Mouse (Mus musculus) lung, postnatal 0 days (tissue): ENCODE data around the gene Mttp. TPM values are rescaled to one million over a fixed set of nuclear protein-coding genes. Genes with fewer than 3 reads are reported as not detected.

Experiments used
- ATAC-seq: fragments of 200-750 bp; cut with Nextera tagmentation; 2 replicates; pipeline ENCODE4 v1.8.0; 2017; ENCODE audit warnings: moderate library complexity
- DNase-seq: peaks from one replicate; pipeline ENCODE4 v3.0.0-alpha.2; 2016; ENCODE audit warnings: low spot score
- H3K27ac ChIP-seq: fragments of 300-500 bp; sonication (generic); 2 replicates; pipeline ENCODE4 v1.5.1; 2014; ENCODE audit warnings: antibody characterized with exemption, mild to moderate bottlenecking, low read length, mixed read lengths
- H3K27me3 ChIP-seq: fragments of 300-500 bp; sonication (generic); replicated peaks from 2 replicates; pipeline ENCODE4 v1.6.1; 2014; ENCODE audit warnings: low read length, mixed read lengths; ENCODE audit not compliant: insufficient read depth
- H3K36me3 ChIP-seq: fragments of 300-500 bp; sonication (generic); 2 replicates; pipeline ENCODE4 v1.6.1; 2014; ENCODE audit warnings: low read length, mixed read lengths; ENCODE audit not compliant: insufficient read depth
- H3K4me1 ChIP-seq: fragments of 300-500 bp; sonication (generic); 2 replicates; pipeline ENCODE4 v1.6.1; 2014; ENCODE audit warnings: antibody characterized with exemption, low read depth, low read length, mixed read lengths; ENCODE audit not compliant: insufficient read depth
- H3K4me2 ChIP-seq: fragments of 300-500 bp; sonication (generic); replicated peaks from 2 replicates; pipeline ENCODE4 v1.6.1; 2014; ENCODE audit warnings: low read depth, mild to moderate bottlenecking, low read length, moderate library complexity, mixed read lengths
- H3K4me3 ChIP-seq: fragments of 300-500 bp; sonication (generic); 2 replicates; pipeline ENCODE4 v1.5.1; 2014; ENCODE audit warnings: low read depth, low read length
- H3K9ac ChIP-seq: fragments of 300-500 bp; sonication (generic); replicated peaks from 2 replicates; pipeline ENCODE4 v1.6.1; 2014; ENCODE audit warnings: low read depth, mild to moderate bottlenecking
- H3K9me3 ChIP-seq: fragments of 300-500 bp; sonication (generic); 2 replicates; pipeline ENCODE4 v1.6.1; 2016; ENCODE audit warnings: low read length, mixed read lengths
- CTCF ChIP-seq: IDR thresholded peaks from 2 replicates; pipeline ENCODE4 v1.5.1; 2016; ENCODE audit warnings: antibody characterized with exemption, mild to moderate bottlenecking
- EP300 ChIP-seq: IDR thresholded peaks from 2 replicates; pipeline ENCODE4 v1.6.1; 2016; ENCODE audit warnings: antibody characterized with exemption, mild to moderate bottlenecking, control low read depth
- WGBS: fragments of 180-500 bp; shearing (Covaris S2); extraction: QIAGEN DNeasy Blood & Tissue Kit; methylation state at CpG from one replicate; pipeline ENCODE4 v1.1.7; 2014; 5-methylcytosine and 5-hydroxymethylcytosine counted together
- polyA plus RNA-seq: library from polyadenylated mRNA; unstranded; fragments of >200 nt; fragmentation: Nextera tagmentation; extraction: Ambion mirVana; gene quantifications from 2 replicates; pipeline ENCODE4 v1.2.1, GENCODE M21; 2015

The Mttp gene
- polyA plus RNA-seq, 1 experiment from 2014 or later: 5.5 TPM

- DNase-seq: no peak
- Histone ChIP-seq H3K9ac (no peak overlapping the region), H3K36me3 (no peaks in the 10 kb centered on the region), H3K27ac (no peak overlapping the region), H3K4me2 (no peak overlapping the region), H3K9me3 (no peaks in the 10 kb centered on the region), H3K4me1 (no peaks in the 10 kb centered on the region), H3K4me3 (no peak overlapping the region), H3K27me3 (no peaks in the 10 kb centered on the region)
- WGBS: 79% methylated on average over 1 of the region's 1 CpGs
- TF ChIP-seq CTCF: no peak
- TF ChIP-seq EP300: no peak
- no peak for ATAC-seq
Observed at GRCm38 (mm10) chr3:138134528-138134927, 10.2 kb downstream of the Mttp start.

DNA sequence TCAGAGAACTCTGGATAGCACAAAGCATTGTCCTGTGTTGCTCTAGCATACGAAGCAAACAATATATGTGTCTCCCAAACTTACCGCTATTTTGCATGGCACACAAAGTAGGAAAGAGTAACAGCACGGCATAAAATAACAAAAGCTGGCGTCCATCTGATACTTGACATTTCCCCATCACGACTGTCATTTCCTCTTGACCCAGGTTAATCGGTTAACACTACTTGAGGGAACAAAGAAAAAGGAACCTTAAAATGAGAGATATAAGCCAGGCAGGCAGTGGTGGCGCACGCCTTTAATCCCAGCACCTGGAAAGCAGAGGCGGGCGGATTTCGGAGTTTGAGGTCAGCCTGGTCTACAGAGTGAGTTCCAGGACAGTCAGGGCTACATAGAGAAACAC, 10.9 kb downstream of the Mttp start:
- WGBS: 80% methylated on average over 11 of the region's 11 CpGs
- ATAC-seq (no peak), DNase-seq (no peak)
- no peak overlapping the region for H3K4me3 ChIP-seq
- H3K27ac ChIP-seq: no peak overlapping the region
- no peak overlapping the region for H3K4me2 ChIP-seq
- no peaks in the 10 kb centered on the region for H3K27me3 ChIP-seq
- H3K36me3 ChIP-seq: no peaks in the 10 kb centered on the region
- no peaks in the 10 kb centered on the region for H3K4me1 ChIP-seq
- no peaks in the 10 kb centered on the region for H3K9me3 ChIP-seq
- no peak for TF ChIP-seq EP300
- no peak for TF ChIP-seq CTCF
- H3K9ac ChIP-seq: no peak overlapping the region

DNA sequence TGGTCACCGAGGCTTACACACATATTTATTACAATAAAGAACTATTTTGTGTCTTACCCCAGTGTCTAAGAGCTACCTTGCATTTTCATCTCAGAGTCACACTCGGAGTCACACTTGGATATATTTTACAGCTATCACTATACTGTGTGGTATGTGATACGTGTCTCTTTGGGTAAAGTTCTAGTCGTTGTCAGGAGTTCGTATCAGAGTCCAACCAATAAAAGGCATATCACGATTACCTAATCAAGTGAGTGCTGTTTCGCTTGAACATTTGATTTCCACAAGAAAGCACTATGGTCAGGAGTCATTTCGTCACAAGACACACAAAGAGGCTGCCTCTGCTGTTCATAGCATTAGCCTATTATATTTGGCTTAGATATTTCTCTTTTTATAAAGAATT, 11.3 kb downstream of the Mttp start:
- WGBS: 86% methylated on average over 8 of the region's 8 CpGs
- no peak for ATAC-seq
- no peaks in the 10 kb centered on the region for H3K4me1 ChIP-seq

GRCm38 (mm10) chr3:138131168-138131567, 13.6 kb downstream of the Mttp start:
- Histone ChIP-seq H3K4me2 (no peak overlapping the region), H3K4me1 (no peaks in the 10 kb centered on the region), H3K27me3 (no peaks in the 10 kb centered on the region), H3K27ac (no peak overlapping the region), H3K36me3 (no peaks in the 10 kb centered on the region), H3K4me3 (no peak overlapping the region), H3K9me3 (no peaks in the 10 kb centered on the region), H3K9ac (no peak overlapping the region)
- DNase-seq (no peak), ATAC-seq (no peak)
- WGBS: 39% methylated on average over 9 of the region's 9 CpGs
- no peak for TF ChIP-seq CTCF
- no peak for TF ChIP-seq EP300

More for the DNA sequence above, 11.3 kb downstream of the Mttp start:
- Histone ChIP-seq H3K9me3 (no peaks in the 10 kb centered on the region), H3K4me2 (no peak overlapping the region), H3K9ac (no peak overlapping the region), H3K4me3 (no peak overlapping the region), H3K36me3 (no peaks in the 10 kb centered on the region), H3K27me3 (no peaks in the 10 kb centered on the region), H3K27ac (no peak overlapping the region)
- TF ChIP-seq EP300 (no peak), CTCF (no peak)
- no peak for DNase-seq

DNA sequence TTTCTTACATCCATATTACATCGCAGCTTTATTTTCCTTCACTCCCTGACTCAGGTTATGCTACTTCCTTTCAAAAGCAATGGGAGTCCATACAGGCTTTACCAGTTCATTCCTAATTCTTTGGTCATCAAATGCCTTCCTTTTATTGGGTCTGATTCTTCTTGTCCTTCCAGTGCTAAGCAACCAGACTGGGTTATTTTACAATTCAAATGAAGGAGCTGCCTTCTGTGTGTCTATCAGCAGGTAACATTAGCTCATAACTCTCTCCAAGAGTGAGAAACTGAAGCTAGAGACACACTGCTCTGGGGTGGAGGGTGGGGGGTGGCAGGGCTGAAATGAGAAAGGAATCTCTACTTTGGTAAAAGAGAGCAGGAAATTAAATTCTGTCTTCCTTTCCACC, 14.1 kb downstream of the Mttp start:
- H3K9ac ChIP-seq: no peak overlapping the region
- DNase-seq (no peak), ATAC-seq (no peak)
- no peak for TF ChIP-seq CTCF
- no peak for TF ChIP-seq EP300
- H3K27me3 ChIP-seq: no peaks in the 10 kb centered on the region
- 74% methylated on average over 1 of the region's 1 CpGs for WGBS
- H3K4me1 ChIP-seq: no peaks in the 10 kb centered on the region
- no peaks in the 10 kb centered on the region for H3K36me3 ChIP-seq
- no peak overlapping the region for H3K4me3 ChIP-seq
- no peak overlapping the region for H3K4me2 ChIP-seq
- H3K27ac ChIP-seq: no peak overlapping the region
- H3K9me3 ChIP-seq: no peaks in the 10 kb centered on the region

DNA sequence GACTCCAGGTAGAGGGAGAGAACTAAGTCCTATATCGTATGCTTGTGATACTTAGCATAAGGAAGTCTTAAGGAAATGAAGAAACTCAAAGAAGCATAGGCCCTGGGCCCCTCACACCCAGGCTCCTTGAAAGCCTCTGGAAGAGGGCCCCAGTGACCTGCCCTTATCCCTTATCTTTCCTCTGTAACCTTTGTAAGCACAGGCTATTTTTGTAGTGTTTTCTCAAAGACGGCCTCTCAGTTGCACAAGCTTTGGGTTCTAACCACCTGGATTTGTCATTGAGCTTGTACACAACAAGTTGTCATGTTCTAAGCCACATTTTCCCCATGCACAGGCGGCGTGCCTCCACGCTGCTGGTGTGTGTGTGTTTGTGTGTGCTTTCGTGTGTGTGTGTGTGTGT, 15.7 kb downstream of the Mttp start:
- no peak overlapping the region for H3K4me3 ChIP-seq
- ATAC-seq (no peak), DNase-seq (no peak)
- H3K9ac ChIP-seq: no peak overlapping the region
- H3K9me3 ChIP-seq: no peaks in the 10 kb centered on the region
- no peaks in the 10 kb centered on the region for H3K27me3 ChIP-seq
- no peak for TF ChIP-seq CTCF
- no peak for TF ChIP-seq EP300
- 76% methylated on average over 6 of the region's 6 CpGs for WGBS
- no peaks in the 10 kb centered on the region for H3K4me1 ChIP-seq
- no peak overlapping the region for H3K27ac ChIP-seq
- no peak overlapping the region for H3K4me2 ChIP-seq
- no peaks in the 10 kb centered on the region for H3K36me3 ChIP-seq

- Histone ChIP-seq H3K9me3 (no peaks in the 10 kb centered on the region), H3K4me1 (no peaks in the 10 kb centered on the region), H3K27me3 (no peaks in the 10 kb centered on the region), H3K4me2 (no peak overlapping the region), H3K4me3 (no peak overlapping the region), H3K27ac (no peak overlapping the region), H3K9ac (no peak overlapping the region), H3K36me3 (no peaks in the 10 kb centered on the region)
- WGBS: 70% methylated on average over 10 of the region's 10 CpGs
- ATAC-seq (no peak), DNase-seq (no peak)
- TF ChIP-seq CTCF: no peak
- no peak for TF ChIP-seq EP300
Observed at GRCm38 (mm10) chr3:138123842-138124241, 20.9 kb downstream of the Mttp start.
